Mouse (Mus musculus) ES-E14 (cell line): ENCODE measurements at regions not wholly inside any gene's neighbourhood (a gene's known extent, or its start where the extent isn't known, plus 50 kb on each side); places are given as distances from the start of the nearest gene placed in this dataset.
"Not testable (repeated sequence)": the region's sequence is repeated elsewhere in the genome, so short reads cannot be mapped to it uniquely, and the experiment has no call there.

Experiments used
- HCFC1 ChIP-seq: IDR thresholded peaks from 2 replicates; pipeline ENCODE4 v1.6.1; 2012; ENCODE audit warnings: low read length, inconsistent platforms, borderline replicate concordance; ENCODE audit not compliant: insufficient read depth
- MAFK ChIP-seq: IDR thresholded peaks from 2 replicates; pipeline ENCODE4 v1.6.1; 2014; ENCODE audit warnings: mild to moderate bottlenecking, low read depth, low read length, inconsistent platforms; ENCODE audit not compliant: insufficient read depth
- ZC3H11A ChIP-seq: IDR thresholded peaks from 2 replicates; pipeline ENCODE4 v1.6.1; 2012; ENCODE audit warnings: low read depth, mild to moderate bottlenecking, inconsistent platforms, low read length, borderline replicate concordance

GRCm38 (mm10) chr10:29044781-29045180, 58.7 kb upstream of the 2310057J18Rik start:
- not testable (repeated sequence) for TF ChIP-seq ZC3H11A, MAFK, HCFC1
